Mouse (Mus musculus): ENCODE data around the gene Plaa.

The Plaa gene

GRCm38 (mm10) chr4:94554955-94555494 is 48.0 kb downstream of the Plaa start:
- no peak for DNase-seq (ENCODE audit: low spot score)

- no peak for DNase-seq (ENCODE audit: low spot score)
Measured at GRCm38 (mm10) chr4:94544321-94544720, 58.7 kb downstream of the Plaa start.

GRCm38 (mm10) chr4:94543041-94543440 is 60.0 kb downstream of the Plaa start:
- no peak for DNase-seq (ENCODE audit: low spot score)

- DNase-seq (ENCODE audit: low spot score) = no peak
Measured at GRCm38 (mm10) chr4:94533205-94533604, 69.8 kb downstream of the Plaa start.

- no peak for DNase-seq (ENCODE audit: low spot score)
Measured at GRCm38 (mm10) chr4:94529448-94529847, 73.6 kb downstream of the Plaa start.

- no peak for DNase-seq (ENCODE audit: low spot score)
Measured at GRCm38 (mm10) chr4:94523321-94523720, 79.7 kb downstream of the Plaa start.

- peak; percentile 46 for DNase-seq (ENCODE audit: low spot score)
Measured at GRCm38 (mm10) chr4:94517631-94518030, 85.4 kb downstream of the Plaa start.

All from ovary, postnatal 14 days (tissue).